Comparison of ENCODE assay signal across 17 mouse cellular contexts in genomic region chr14:18127385-18127784, GRCm38 (mm10).
"Had no signal": no experiment of that assay in that cellular context is flagged by ENCODE, and none has a peak within 500 bp of the region (broad histone marks: within the 10 kb centered on the region; RNA-seq: fewer than 3 reads in every experiment).

No protein-coding gene starts in this region.

- ATAC-seq: liver, embryonic 12.5 days; liver, postnatal 0 days; lung, postnatal 0 days; midbrain, embryonic 13.5 days; midbrain, embryonic 15.5 days; midbrain, embryonic 16.5 days had no signal

- DNase-seq: left cerebral cortex, postnatal 4 days; liver; liver, embryonic 13.5 days; liver, postnatal 0 days; lung, adult 18-20 months; lung, adult 2 months; lung, embryonic 14.5 days; lung, postnatal 10 days; lung, postnatal 14 days; lung, postnatal 36 days; lung, postnatal 4 days; midbrain, embryonic 14.5 days had no signal
